Mouse (Mus musculus): ENCODE data around the gene Hhipl1.

GRCm38 (mm10) chr12:108317201-108317738 is 11.2 kb downstream of the Hhipl1 start:
- TF ChIP-seq POLR2A (IDR thresholded peaks at IDR 0.05; ENCODE audit: low read depth, low read length) (no peak), CTCF (IDR thresholded peaks at IDR 0.05; ENCODE audit: extremely low read depth, insufficient read depth, insufficient read length, insufficient replicate concordance) (no peak)

All from spleen, adult 2 months (tissue).